Mouse (Mus musculus) splenic B cell, adult 2 months (primary cell): Measurements from ENCODE around the gene Kmt5b.

Experiments used
- DNase-seq: peaks from one replicate; pipeline ENCODE4 v3.0.0-alpha.2; 2011; ENCODE audit warnings: low read depth, low spot score
- H3K27me3 ChIP-seq: 2 replicates; pipeline ENCODE4 v1.6.1; 2012; ENCODE audit warnings: mild to moderate bottlenecking, low read length, moderate library complexity, mixed read lengths; ENCODE audit not compliant: control insufficient read depth, poor library complexity, insufficient read depth, severe bottlenecking
- H3K36me3 ChIP-seq: 2 replicates; pipeline ENCODE4 v1.6.1; 2012; ENCODE audit warnings: mild to moderate bottlenecking, low read length, moderate library complexity, mixed read lengths; ENCODE audit not compliant: control insufficient read depth, poor library complexity, insufficient read depth, severe bottlenecking

Gene Kmt5b

DNA sequence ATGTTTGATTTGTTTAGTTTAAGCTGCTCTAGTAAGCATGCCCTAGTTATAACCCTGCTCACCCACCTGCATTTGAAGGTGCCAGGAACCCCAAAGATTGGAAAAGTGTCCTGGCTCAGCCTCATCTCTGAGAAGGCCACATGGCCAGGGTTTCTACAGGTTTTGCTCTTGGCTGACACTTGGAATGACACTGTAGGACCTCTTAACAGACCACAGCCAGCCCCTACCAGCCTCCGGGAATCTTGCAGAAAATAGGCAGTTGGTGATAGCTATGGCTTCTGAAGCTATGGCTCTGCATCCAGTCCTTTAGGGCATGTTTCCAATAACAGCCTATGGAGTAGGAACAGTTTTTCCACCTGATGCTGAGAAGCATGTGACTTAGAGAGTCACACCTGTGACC, 77.6 kb downstream of the Kmt5b start:
- DNase-seq, result no peak
- no peaks in the 10 kb centered on the region for H3K27me3 ChIP-seq

DNA sequence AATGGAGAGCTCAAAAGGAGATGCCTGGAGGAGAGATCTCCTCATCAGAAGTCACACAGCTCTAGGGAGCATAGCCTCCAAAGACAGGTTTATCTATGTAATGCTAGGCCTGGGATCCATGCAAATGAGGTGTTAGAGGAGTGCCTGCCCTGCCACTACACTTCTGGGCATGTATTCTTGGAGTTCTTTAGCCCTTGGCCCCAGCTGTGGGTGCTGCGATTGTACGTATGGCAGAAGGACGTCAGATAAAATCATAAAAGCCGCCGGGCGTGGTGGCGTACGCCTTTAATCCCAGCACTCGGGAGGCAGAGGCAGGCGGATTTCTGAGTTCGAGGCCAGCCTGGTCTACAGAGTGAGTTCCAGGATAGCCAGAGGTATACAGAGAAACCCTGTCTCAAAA, 78.1 kb downstream of the Kmt5b start:
- no peak for DNase-seq
- no peaks in the 10 kb centered on the region for H3K36me3 ChIP-seq

More for the DNA sequence above, 77.6 kb downstream of the Kmt5b start:
- no peaks in the 10 kb centered on the region for H3K36me3 ChIP-seq

DNA sequence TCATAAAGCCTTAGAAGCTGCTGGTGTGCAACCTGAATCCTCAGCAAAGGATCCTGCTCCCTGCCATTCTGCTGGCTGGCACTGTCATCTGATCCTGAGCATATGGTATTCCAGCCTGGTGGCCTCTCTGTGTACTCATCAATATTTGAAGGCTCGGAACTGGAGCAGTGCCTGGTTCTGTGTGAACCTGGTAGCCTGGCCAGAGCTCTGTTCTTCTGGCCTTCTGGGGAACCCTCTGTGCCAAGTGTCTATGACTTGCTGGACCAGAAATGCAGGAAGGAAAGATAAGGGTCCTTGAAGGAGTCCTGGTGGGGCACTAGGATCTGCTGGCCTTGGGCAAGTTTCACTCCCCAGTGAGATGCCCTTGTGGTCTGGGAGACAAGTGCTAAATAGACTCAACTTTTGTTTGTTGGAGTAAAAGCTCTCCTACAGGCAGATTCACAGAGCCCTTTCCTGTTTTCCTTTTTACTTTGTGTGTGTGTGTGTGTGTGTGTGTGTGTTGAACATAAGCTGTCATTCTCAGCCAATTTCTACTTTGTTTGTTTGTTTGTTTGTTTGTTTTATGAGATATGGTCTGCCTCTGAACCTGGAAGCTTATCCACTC, 78.7 kb downstream of the Kmt5b start:
- no peaks in the 10 kb centered on the region for H3K27me3 ChIP-seq

More for the DNA sequence above, 78.1 kb downstream of the Kmt5b start:
- no peaks in the 10 kb centered on the region for H3K27me3 ChIP-seq

DNA sequence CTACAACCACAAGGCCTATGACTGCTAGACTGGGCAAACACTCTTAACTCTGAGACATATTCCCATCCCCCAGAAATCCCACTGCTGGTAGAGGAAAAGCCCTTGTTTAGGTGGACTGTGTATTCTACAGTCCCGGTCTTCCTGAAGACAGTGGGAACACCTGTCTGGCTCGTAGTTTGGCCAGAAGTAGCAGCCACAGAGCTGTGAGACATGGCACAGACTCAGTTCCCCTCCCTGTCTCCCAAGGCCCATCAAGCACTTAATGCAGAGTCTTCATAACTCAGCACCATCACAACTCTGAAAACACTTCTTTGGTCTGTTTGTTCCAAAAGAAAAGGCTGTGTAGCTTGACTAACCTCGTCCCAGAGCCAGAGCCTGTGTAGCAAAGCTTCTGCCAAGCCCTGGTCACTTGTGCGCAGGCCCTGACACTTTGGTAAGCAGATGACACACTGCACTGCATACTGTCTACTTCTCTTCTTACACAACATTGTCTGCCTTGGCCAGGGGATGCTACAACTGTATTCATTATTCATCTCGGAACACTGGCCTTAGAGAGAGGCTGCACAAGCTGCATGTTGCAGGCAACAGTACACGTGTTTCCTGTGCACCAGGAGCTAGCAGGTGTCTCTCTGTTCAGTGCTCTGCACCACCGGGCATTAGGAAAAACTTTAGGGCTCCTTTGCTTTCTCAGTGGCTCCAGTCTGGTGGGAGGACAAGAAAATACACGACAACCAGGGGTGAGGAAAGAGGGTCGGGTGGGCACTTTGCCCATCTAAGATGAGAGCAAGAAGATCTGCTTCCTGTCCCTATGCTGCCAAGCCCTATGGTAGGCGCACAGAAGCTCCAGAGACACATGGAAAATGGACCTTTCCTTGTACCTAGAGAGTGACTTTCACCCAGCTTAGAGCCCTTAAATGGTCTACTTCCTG, 79.7 kb downstream of the Kmt5b start:
- no peaks in the 10 kb centered on the region for H3K36me3 ChIP-seq
- peak; percentile 18 for DNase-seq
- no peaks in the 10 kb centered on the region for H3K27me3 ChIP-seq

More for the DNA sequence above, 78.7 kb downstream of the Kmt5b start:
- no peaks in the 10 kb centered on the region for H3K36me3 ChIP-seq
- no peak for DNase-seq

DNA sequence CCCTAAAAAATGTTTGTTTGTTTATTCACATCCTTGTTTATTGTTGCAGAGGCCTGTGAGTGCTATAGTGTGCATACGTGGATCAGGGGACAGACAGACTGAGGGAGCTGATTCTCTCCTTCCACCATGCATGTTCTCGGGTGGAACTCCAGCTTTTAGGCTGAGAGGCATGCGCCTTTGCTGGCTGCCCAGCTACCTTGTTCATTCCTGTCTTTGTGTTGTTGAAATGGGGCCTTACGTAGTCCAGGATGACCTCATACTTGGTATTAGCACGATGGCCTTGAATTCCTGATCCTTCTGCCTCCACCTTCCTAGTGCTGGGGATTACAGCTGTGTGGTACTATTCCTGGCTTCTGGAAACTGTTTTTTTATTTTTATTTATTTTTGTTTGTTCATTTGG, 80.5 kb downstream of the Kmt5b start:
- Histone ChIP-seq H3K36me3 (no peaks in the 10 kb centered on the region), H3K27me3 (no peaks in the 10 kb centered on the region)
- no peak for DNase-seq

DNA sequence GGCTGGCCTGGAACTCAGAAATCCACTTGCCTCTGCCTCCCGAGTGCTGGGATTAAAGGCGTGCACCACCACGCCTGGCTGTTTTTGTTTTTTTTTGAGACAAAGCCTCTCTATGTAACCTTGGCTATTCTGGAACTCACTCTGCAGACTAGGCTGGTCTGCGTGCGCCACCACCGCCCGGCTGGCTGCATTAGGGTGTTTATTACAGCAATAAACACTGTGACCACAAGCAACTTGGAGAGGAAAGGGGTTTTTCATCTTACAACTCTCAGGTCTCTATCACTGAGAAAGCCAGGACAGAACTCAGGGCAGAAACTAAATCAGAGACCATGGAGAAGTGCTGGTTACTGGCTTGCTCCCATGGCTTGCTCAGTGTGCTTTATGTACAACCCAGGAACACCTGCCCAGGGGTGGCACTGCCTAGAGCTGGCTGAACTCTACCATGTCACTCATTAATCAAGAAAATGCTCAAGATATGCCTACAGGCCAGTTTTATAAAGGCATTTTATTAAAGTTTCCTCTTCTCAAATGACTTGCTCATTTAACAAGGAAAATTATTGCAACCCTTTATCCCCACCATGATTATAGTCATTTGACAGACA, 81.1 kb downstream of the Kmt5b start:
- DNase-seq, result no peak
- no peaks in the 10 kb centered on the region for H3K36me3 ChIP-seq
- no peaks in the 10 kb centered on the region for H3K27me3 ChIP-seq

DNA sequence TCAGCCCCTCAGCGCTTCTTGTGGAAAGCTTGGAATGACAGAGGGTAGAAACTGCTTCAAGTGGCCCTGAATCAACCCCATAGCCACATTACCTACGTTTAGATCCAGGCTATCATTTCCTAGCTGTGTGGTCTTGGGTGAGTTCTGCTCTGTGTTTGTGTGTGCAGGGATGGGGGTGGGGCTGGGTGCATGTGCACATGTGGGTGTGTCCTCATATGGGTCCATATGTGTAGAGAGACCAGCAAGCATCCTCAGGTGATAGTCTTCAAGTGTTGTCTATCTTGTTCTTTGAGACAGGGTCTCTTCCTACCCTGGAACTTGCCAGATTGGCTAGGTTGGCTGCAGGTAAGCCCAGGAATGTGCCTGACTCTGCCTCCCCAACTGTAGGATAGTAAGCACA, 82.0 kb downstream of the Kmt5b start:
- Histone ChIP-seq H3K27me3 (no peaks in the 10 kb centered on the region), H3K36me3 (no peaks in the 10 kb centered on the region)

DNA sequence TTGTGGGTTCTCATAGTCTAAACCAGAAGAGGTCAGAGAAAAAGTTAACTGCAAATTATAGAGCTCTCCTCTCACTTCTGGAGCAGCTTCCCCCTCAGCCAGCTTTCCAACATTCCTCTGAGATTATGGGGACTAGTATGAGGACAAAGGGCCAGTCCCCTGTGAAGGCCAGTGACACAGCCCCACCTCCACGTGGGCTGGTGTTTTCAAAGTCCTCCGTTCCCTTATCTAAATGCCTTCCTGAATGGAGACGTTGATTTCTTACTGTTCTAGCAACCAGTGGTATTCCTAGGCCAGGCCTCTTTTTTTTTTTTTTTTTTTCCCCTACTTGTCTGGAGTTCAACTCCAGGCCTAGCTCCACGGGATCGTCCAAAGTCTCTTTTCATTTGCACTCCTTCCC, 82.9 kb downstream of the Kmt5b start:
- no peak for DNase-seq
- no peaks in the 10 kb centered on the region for H3K27me3 ChIP-seq
- H3K36me3 ChIP-seq, result no peaks in the 10 kb centered on the region

More for the DNA sequence above, 82.0 kb downstream of the Kmt5b start:
- DNase-seq, result no peak

DNA sequence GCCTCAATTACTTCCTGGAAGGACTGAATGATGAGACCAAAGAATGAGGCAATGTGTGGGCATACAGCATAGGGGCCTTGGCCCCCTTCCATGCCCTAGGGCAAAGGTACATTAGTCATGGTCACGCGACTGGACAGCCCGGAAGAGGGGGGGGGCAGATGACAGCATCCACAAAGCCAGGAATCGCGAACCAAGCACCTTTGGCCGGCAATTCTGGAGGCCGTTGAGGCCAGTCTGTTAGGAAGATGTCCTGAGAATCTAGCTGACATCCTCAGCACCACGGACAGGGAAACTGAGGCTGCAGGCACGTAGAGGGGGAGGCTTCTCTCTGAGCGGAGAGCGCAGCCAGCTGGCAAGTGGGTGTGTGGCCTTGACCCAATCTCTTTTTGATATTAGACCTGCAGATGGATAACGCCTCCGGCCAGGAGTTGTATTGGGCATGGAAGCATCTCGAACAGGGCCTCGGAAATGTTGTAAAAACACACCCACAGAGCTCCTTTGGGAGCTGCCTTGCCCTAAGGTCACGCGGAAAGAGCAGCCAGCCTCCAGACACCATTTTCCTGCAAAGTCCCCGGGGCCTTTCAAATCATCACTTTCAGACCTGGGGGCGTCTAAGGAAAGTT, 83.7 kb downstream of the Kmt5b start:
- peak; percentile 54 for DNase-seq
- Histone ChIP-seq H3K36me3 (no peaks in the 10 kb centered on the region), H3K27me3 (no peaks in the 10 kb centered on the region)

DNA sequence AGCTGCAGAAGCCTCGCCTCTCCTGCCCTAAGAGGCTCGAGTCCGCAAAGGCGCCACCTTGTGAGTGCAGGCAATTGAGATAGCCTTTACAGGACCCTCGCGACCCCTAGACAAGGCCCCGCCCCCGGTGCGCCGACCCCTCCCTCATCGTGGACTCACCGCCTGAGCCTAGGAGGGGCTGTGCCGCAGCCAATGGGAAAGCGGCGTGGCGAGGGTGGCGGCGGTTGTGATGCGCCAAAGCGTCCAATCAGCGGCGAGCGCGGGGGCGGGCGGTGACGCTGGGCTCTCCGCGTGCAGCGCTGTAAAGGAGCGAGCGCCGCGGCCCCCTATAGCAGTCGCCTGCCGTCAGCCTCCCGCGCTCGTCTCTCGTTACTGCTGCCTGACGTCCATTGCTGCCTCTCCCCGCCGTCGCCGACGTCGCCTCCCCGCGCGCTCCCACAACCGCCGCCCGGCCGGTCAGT, 84.3 kb downstream of the Kmt5b start, which contains the start of gene Chka:
Gene Chka (plus strand): TSS at position 272 of the 461 bp plus-strand sequence.
- DNase-seq, result peak; percentile 98
- no peaks in the 10 kb centered on the region for H3K27me3 ChIP-seq
- H3K36me3 ChIP-seq, result no peaks in the 10 kb centered on the region

DNA sequence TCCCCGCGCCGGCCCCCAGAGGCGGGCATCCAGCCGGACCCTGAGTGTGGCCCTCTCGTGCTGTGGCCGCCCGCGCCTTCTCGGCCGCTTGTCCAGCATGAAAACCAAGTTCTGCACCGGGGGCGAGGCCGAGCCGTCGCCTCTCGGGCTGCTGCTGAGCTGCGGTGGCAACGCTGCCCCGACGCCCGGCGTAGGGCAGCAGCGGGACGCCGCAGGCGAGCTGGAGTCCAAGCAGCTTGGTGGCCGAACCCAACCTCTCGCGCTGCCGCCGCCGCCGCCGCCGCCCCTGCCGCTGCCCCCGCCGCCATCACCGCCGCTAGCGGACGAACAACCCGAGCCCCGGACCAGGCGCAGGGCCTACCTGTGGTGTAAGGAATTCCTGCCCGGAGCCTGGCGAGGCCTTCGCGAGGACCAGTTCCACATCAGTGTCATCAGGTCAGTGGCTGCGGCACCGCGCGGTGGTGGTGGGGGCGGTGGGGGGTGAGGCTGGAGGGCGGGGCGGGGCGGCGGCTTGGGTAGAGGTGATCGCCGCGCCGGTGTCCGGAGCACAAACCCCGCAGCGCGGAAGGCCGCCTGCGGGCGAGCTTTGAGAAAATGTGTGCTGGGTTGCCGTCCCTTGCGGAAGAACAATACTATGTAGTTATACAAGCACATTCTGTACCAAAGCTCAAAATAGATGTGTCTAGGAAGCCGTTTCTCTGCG, 84.9 kb downstream of the Kmt5b start:
- Histone ChIP-seq H3K36me3 (no peaks in the 10 kb centered on the region), H3K27me3 (no peaks in the 10 kb centered on the region)
- peak; percentile 46 for DNase-seq

DNA sequence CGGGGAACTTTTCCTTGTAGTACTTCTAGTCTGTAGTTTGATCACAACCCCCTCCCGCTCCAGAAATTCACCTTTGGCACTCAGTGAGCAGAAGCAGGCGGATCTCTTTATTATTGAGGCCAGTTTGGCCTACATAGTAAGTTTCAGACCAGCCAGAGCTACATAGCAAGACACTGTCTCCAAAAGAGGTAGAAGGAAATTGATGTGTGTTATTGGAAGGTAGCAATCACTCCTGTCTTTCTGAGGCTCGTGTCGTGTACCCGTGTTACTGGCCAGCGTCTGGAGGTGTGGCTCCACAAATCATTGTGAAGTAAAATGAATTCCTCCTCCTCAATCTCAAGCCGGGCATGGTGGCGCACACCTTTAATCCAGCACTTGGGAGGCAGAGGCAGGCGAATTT, 85.9 kb downstream of the Kmt5b start:
- Histone ChIP-seq H3K36me3 (no peaks in the 10 kb centered on the region; the same call in 1 of the 2 replicates), H3K27me3 (no peaks in the 10 kb centered on the region)
- no peak for DNase-seq

DNA sequence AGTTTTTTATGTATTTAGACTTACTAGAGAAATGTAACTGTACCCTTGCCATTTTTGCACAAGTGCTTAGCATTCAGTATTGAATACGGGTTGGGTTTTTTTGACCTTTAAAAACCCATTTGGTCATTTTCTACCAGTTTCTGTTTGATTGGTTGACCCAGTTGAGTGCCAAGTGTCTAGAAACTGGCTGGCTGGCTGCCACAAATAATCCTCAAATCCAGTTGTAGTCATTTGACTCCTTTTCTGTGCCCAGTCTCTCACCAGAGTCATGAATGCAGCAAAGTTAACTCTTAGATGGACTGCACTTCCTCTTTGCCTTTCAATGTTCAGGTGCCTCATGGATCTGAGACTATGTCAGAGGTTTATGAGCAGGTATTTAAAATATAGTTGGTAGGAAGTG, 86.7 kb downstream of the Kmt5b start:
- Histone ChIP-seq H3K27me3 (no peaks in the 10 kb centered on the region), H3K36me3 (no peaks in the 10 kb centered on the region; the same call in 1 of the 2 replicates)
- no peak for DNase-seq

DNA sequence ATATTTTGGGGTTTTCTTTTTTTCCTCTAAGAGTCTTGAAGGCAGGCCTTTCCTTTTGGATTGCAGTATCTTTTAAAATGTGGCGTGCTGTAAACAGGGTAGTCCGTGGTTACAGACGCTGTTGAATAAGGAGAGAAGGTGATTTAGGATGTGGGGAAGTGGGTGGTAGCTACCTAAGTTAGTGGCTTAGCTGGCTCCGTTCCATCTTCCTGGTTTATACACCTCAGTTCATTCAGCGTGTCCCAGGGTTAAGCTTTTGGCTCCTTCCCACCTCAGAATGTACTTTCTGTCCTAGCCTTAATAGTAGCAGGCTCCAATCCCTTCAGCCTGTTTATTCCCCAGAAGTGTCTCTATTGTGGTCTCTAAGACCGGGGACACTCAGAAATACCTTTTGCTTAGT, 87.9 kb downstream of the Kmt5b start:
- H3K27me3 ChIP-seq, result no peaks in the 10 kb centered on the region
- DNase-seq, result no peak

More for the DNA sequence above, 87.9 kb downstream of the Kmt5b start:
- no peaks in the 10 kb centered on the region; the same call in 1 of the 2 replicates for H3K36me3 ChIP-seq
